Mouse (Mus musculus): ENCODE results near the gene Btd. TPM values are rescaled to one million over a fixed set of nuclear protein-coding genes. Genes with fewer than 3 reads are reported as not detected.

Btd gene
- polyA plus RNA-seq, 1 experiment from 2014 or later, result 15.4 TPM

GRCm38 (mm10) chr14:31661671-31662554 is 21.1 kb downstream of the Btd start:
- Histone ChIP-seq H3K9me3 (replicated peaks; ENCODE audit: control insufficient read depth, low read length) (no peaks in the 10 kb centered on the region), H3K9ac (ENCODE audit: low read depth, low read length) (peak overlapping the region; percentile 49), H3K27me3 (ENCODE audit: control insufficient read depth, insufficient read depth, low read depth, low read length) (no peaks in the 10 kb centered on the region), H3K4me3 (ENCODE audit: low read depth, low read length) (peak overlapping the region; percentile 54), H3K4me1 (ENCODE audit: control insufficient read depth, low read depth, low read length) (peaks cover 27% of the 10 kb centered on the region), H3K4me2 (ENCODE audit: low read depth, low read length) (peak overlapping the region; percentile 72), H3K27ac (ENCODE audit: low read length) (peak overlapping the region; percentile 47), H3K36me3 (ENCODE audit: control insufficient read depth, insufficient read depth) (no peaks in the 10 kb centered on the region; the same call in 1 of the 2 replicates)
- peak; percentile 69 for ATAC-seq (ENCODE audit: low read depth)
- WGBS (ENCODE audit: insufficient replicate concordance), result 9% methylated on average over 44 of the region's 44 CpGs

DNA sequence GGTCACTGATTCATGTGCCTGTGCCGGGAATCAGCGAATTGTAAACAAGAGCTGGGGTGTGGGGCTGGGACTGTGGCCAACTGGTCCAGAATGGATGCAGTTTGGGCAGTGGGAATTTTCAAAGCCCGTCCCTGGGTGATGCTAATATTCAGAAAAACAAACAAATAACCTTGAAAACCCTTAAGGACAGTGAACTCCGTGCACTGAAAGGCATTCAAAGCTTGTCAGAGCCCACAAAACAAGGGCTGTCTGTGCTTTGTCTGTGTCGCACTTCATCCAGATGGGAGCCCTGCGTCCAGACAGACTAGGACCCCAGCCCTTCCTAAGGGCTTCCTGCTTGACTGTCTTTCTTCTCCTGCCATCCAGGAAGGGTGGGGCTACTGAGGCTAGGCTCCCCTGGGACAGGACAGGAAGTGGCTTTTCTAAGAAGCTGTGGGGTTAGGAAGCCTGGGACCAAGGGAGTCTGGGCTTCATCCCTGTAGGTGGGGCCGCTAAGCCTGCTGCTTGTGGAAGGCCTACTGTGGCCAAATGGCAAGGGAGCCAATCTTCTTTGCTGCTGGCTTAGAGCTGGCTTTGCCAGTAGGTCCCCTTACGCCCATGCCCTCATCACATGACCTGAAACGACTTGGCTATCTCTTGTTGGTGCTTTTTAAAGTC is 21.9 kb downstream of the Btd start:
- Histone ChIP-seq H3K27me3 (ENCODE audit: control insufficient read depth, insufficient read depth, low read depth, low read length) (no peaks in the 10 kb centered on the region), H3K27ac (ENCODE audit: low read length) (peak overlapping the region; percentile 47), H3K4me1 (ENCODE audit: control insufficient read depth, low read depth, low read length) (peaks cover 27% of the 10 kb centered on the region), H3K36me3 (ENCODE audit: control insufficient read depth, insufficient read depth) (no peaks in the 10 kb centered on the region; the same call in 1 of the 2 replicates), H3K4me2 (ENCODE audit: low read depth, low read length) (peak overlapping the region; percentile 72), H3K4me3 (ENCODE audit: low read depth, low read length) (no peak overlapping the region; the same call in 1 of the 2 replicates), H3K9ac (ENCODE audit: low read depth, low read length) (no peak overlapping the region), H3K9me3 (replicated peaks; ENCODE audit: control insufficient read depth, low read length) (no peaks in the 10 kb centered on the region)
- 32% methylated on average over 9 of the region's 9 CpGs for WGBS (ENCODE audit: insufficient replicate concordance)
- ATAC-seq (ENCODE audit: low read depth), result 0 out of 2 replicates have a peak, but pooled peaks have one; percentile 27

GRCm38 (mm10) chr14:31663376-31664099 is 22.7 kb downstream of the Btd start:
- ATAC-seq (ENCODE audit: low read depth), result no peak
- no peak overlapping the region for H3K27ac ChIP-seq (ENCODE audit: low read length)
- no peaks in the 10 kb centered on the region for H3K9me3 ChIP-seq (replicated peaks; ENCODE audit: control insufficient read depth, low read length)
- 74% methylated on average over 13 of the region's 13 CpGs for WGBS (ENCODE audit: insufficient replicate concordance)
- H3K9ac ChIP-seq (ENCODE audit: low read depth, low read length), result no peak overlapping the region
- no peak overlapping the region for H3K4me3 ChIP-seq (ENCODE audit: low read depth, low read length)
- H3K4me2 ChIP-seq (ENCODE audit: low read depth, low read length), result no peak overlapping the region
- peaks cover 27% of the 10 kb centered on the region for H3K4me1 ChIP-seq (ENCODE audit: control insufficient read depth, low read depth, low read length)
- no peaks in the 10 kb centered on the region for H3K27me3 ChIP-seq (ENCODE audit: control insufficient read depth, insufficient read depth, low read depth, low read length)
- H3K36me3 ChIP-seq (ENCODE audit: control insufficient read depth, insufficient read depth), result no peaks in the 10 kb centered on the region; the same call in 1 of the 2 replicates

DNA sequence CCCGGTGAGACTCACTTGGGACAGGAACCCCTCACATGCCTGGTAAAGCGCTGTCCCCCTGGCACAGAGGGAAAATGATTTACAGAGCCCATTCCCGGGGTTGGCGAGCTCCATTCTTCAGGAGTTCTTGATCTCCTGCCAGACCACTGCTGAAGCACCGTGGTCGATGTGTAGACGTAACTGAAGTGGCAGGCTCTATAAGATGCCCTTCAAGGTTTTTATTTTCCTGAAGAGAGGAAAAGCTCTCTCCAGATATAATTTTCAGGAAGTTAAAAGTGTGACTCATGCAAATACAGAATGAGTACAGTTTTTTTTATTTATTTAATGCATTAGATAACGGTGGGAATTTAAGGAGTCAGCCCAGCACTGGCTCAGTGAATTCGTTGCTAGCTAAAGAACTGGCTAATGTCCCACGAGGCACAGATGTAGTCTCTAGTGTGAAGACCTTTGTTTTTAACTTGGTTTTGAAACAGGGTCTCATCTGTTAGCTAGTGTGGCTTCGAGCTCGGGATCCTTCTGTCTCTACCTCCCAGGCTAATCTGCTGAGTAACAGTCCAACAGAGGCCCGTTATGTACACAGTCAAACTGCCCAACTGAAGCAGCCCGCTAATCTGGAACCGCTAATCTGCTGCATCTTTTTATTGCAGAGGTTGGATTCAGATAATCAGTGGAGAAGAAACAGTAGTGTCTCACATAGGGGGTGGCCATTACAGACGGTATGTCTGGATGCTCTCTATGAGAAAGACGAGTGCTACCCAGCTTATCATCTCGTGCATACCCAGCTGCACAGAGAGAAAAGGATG is 23.5 kb downstream of the Btd start:
- no peaks in the 10 kb centered on the region for H3K9me3 ChIP-seq (replicated peaks; ENCODE audit: control insufficient read depth, low read length)
- no peaks in the 10 kb centered on the region; the same call in 1 of the 2 replicates for H3K36me3 ChIP-seq (ENCODE audit: control insufficient read depth, insufficient read depth)
- H3K4me2 ChIP-seq (ENCODE audit: low read depth, low read length), result no peak overlapping the region
- H3K9ac ChIP-seq (ENCODE audit: low read depth, low read length), result no peak overlapping the region
- ATAC-seq (ENCODE audit: low read depth), result no peak
- H3K27ac ChIP-seq (ENCODE audit: low read length), result no peak overlapping the region
- H3K27me3 ChIP-seq (ENCODE audit: control insufficient read depth, insufficient read depth, low read depth, low read length), result no peaks in the 10 kb centered on the region
- H3K4me1 ChIP-seq (ENCODE audit: control insufficient read depth, low read depth, low read length), result peaks cover 29% of the 10 kb centered on the region
- WGBS (ENCODE audit: insufficient replicate concordance), result 42% methylated on average over 18 of the region's 18 CpGs
- no peak overlapping the region for H3K4me3 ChIP-seq (ENCODE audit: low read depth, low read length)

- no peaks in the 10 kb centered on the region for H3K27me3 ChIP-seq (ENCODE audit: control insufficient read depth, insufficient read depth, low read depth, low read length)
- 39% methylated on average over 12 of the region's 12 CpGs for WGBS (ENCODE audit: insufficient replicate concordance)
- H3K9ac ChIP-seq (ENCODE audit: low read depth, low read length), result no peak overlapping the region
- peaks cover 32% of the 10 kb centered on the region for H3K4me1 ChIP-seq (ENCODE audit: control insufficient read depth, low read depth, low read length)
- H3K9me3 ChIP-seq (replicated peaks; ENCODE audit: control insufficient read depth, low read length), result no peaks in the 10 kb centered on the region
- no peak overlapping the region for H3K27ac ChIP-seq (ENCODE audit: low read length)
- no peak overlapping the region for H3K4me3 ChIP-seq (ENCODE audit: low read depth, low read length)
- no peak overlapping the region for H3K4me2 ChIP-seq (ENCODE audit: low read depth, low read length)
- no peak for ATAC-seq (ENCODE audit: low read depth)
- H3K36me3 ChIP-seq (ENCODE audit: control insufficient read depth, insufficient read depth), result no peaks in the 10 kb centered on the region; the same call in 1 of the 2 replicates
Measured at GRCm38 (mm10) chr14:31664903-31665565, 24.2 kb downstream of the Btd start.

DNA sequence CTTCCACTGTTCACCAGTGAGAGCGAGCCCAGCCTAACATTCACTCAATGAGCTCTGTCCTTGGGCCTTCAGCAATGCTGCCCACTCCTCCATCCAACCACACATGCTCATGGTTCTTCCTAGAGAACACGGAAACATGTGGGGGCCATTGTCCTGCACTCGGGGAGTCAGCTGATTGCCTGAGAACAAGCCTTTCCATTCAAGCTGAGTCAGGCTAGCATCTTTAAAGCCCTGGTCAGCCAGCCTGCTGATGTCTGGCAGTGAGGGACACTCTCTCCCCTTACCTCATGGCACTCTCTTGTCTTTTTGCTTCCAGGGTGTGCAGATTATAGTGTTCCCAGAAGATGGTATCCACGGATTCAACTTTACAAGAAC is 24.7 kb downstream of the Btd start:
- 73% methylated on average over 4 of the region's 4 CpGs for WGBS (ENCODE audit: insufficient replicate concordance)
- Histone ChIP-seq H3K36me3 (ENCODE audit: control insufficient read depth, insufficient read depth) (no peaks in the 10 kb centered on the region; the same call in 1 of the 2 replicates), H3K27ac (ENCODE audit: low read length) (no peak overlapping the region)

DNA sequence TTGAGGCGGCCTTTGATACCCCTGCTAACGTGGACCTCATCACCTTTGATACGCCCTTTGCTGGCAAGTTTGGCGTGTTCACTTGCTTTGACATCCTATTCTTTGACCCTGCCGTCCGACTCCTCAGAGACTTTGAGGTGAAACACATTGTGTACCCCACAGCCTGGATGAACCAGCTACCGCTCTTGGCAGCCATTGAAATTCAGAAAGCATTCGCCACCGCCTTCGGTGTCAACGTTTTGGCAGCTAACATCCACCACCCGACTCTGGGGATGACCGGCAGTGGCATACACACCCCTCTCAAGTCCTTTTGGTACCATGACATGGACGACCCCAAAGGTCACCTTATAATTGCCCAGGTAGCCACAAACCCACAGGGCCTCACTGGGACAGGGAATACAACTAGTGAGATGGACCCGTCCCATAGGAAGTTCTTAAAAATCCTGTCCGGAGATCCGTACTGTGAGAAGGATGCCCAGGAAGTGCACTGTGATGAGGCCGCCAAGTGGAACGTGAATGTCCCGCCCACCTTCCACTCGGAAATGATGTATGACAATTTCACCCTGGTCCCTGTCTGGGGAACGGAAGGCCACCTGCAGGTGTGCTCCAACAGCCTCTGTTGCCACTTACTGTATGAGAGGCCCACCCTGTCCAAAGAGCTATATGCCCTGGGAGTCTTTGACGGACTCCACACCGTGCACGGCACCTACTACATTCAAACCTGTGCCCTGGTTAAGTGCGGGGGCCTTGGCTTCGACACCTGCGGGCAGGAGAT is 26.3 kb downstream of the Btd start:
- Histone ChIP-seq H3K27me3 (ENCODE audit: control insufficient read depth, insufficient read depth, low read depth, low read length) (no peaks in the 10 kb centered on the region), H3K4me3 (ENCODE audit: low read depth, low read length) (no peak overlapping the region), H3K36me3 (ENCODE audit: control insufficient read depth, insufficient read depth) (no peaks in the 10 kb centered on the region; the same call in 1 of the 2 replicates), H3K27ac (ENCODE audit: low read length) (no peak overlapping the region), H3K9me3 (replicated peaks; ENCODE audit: control insufficient read depth, low read length) (no peaks in the 10 kb centered on the region), H3K4me2 (ENCODE audit: low read depth, low read length) (no peak overlapping the region), H3K9ac (ENCODE audit: low read depth, low read length) (no peak overlapping the region), H3K4me1 (ENCODE audit: control insufficient read depth, low read depth, low read length) (peaks cover 26% of the 10 kb centered on the region)
- WGBS (ENCODE audit: insufficient replicate concordance), result 87% methylated on average over 28 of the region's 28 CpGs
- ATAC-seq (ENCODE audit: low read depth), result no peak

More for the DNA sequence above, 24.7 kb downstream of the Btd start:
- Histone ChIP-seq H3K4me1 (ENCODE audit: control insufficient read depth, low read depth, low read length) (peaks cover 32% of the 10 kb centered on the region), H3K4me2 (ENCODE audit: low read depth, low read length) (no peak overlapping the region), H3K4me3 (ENCODE audit: low read depth, low read length) (no peak overlapping the region), H3K9me3 (replicated peaks; ENCODE audit: control insufficient read depth, low read length) (no peaks in the 10 kb centered on the region), H3K9ac (ENCODE audit: low read depth, low read length) (no peak overlapping the region), H3K27me3 (ENCODE audit: control insufficient read depth, insufficient read depth, low read depth, low read length) (no peaks in the 10 kb centered on the region)
- ATAC-seq (ENCODE audit: low read depth), result no peak
